Mouse (Mus musculus): ENCODE data around the gene Agfg1. TPM values are rescaled to one million over a fixed set of nuclear protein-coding genes. Genes with fewer than 3 reads are reported as not detected.

Agfg1 gene
- total RNA-seq (2021) = 10 to 100 TPM; 68.9 TPM
- long read RNA-seq, experiment 1, transcript Agfg1-208 (13 exons, 2,991 nt) = major isoform, 24 of 54 reads
- long read RNA-seq, experiment 1, partial matches to known transcripts = 2 of 54 reads
- long read RNA-seq, experiment 1, other reads (novel, unspliced or antisense) = 19 of 54 reads
- long read RNA-seq, experiment 2, full-length matches to known transcripts = 27 of 58 reads
- long read RNA-seq, experiment 2, partial matches to known transcripts = 0 of 58 reads
- long read RNA-seq, experiment 2, other reads (novel, unspliced or antisense) = 31 of 58 reads

DNA sequence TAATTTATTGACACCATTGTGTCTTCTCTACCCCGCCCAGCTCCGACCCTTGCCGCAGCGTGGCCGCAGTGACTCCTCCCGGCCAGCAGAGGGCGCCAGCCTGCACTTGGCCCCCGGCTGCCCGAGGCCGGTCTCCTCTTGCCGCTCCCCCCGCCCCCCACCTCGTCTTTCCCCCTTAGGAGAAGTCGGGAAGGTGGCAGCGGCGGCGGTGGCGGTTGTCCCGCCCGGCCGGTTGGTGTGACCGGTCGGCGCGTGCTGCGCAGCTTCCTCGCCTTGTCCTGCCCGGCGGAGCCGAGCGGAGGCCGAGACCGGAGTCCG lies at the start of gene Agfg1:
Gene Agfg1, plus strand, starts transcription at position 188 of the 318 bp plus-strand sequence.
- H3K27ac ChIP-seq = peak within 1 kb of the TSS; percentile 95
- peak within 1 kb of the TSS; percentile 96 for H3K4me3 ChIP-seq
- DNase-seq (ENCODE audit: low spot score in 2 of 2) = peak; percentile 91 to 96
- peak; percentile 99 for TF ChIP-seq CTCF (conservative IDR thresholded peaks at IDR 0.05)

DNA sequence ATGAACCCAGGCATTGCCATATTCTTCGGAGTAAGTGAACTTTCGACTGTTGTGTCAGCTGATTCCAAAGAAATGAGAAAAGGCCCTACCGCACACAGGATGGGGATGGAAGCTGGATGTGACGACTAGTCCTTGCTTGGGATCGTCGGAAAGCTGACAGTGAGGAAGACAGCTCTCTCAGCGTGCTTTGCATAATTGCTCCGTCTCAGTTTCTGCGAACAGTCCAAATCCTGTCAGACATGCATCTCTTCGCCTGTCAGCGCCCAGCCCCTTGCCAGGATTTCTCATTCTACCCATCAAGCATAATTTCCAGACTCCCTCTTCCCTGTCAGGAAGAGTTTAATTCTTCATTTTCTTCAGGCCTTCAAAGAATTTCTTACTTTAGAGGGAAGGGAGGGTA lies 48.2 kb upstream of the Agfg1 start:
- Histone ChIP-seq H3K27ac (no peak overlapping the region), H3K4me3 (no peak overlapping the region)
- no peak for TF ChIP-seq CTCF (conservative IDR thresholded peaks at IDR 0.05)
- no peak for DNase-seq (ENCODE audit: low spot score in 2 of 2)

- Histone ChIP-seq H3K27ac (no peak overlapping the region), H3K4me3 (no peak overlapping the region)
- no peak for TF ChIP-seq CTCF (conservative IDR thresholded peaks at IDR 0.05)
- DNase-seq (ENCODE audit: low spot score in 2 of 2) = no peak
Observed at GRCm38 (mm10) chr1:82792238-82792637, 47.0 kb upstream of the Agfg1 start.

DNA sequence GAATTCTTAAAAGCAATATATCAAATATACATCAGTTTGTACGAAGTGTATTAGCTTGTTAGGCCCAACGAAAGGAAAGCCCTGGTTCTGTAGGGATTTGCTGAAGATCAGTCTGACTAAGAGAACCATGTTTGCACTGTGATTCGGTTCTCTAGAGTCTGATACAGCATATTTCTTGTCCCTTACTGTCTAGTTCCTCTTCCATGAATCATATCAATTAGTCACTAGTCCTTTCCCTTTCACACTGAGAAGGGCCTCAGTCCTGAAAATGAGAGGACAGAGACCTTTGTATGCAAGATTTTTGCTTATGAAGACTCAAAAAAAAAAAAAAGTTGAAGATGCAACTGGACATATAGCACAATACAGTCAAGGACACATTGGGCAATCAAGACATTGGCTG lies 46.2 kb upstream of the Agfg1 start:
- H3K4me3 ChIP-seq = no peak overlapping the region
- H3K27ac ChIP-seq = no peak overlapping the region
- TF ChIP-seq CTCF (conservative IDR thresholded peaks at IDR 0.05) = no peak
- no peak for DNase-seq (ENCODE audit: low spot score in 2 of 2)

DNA sequence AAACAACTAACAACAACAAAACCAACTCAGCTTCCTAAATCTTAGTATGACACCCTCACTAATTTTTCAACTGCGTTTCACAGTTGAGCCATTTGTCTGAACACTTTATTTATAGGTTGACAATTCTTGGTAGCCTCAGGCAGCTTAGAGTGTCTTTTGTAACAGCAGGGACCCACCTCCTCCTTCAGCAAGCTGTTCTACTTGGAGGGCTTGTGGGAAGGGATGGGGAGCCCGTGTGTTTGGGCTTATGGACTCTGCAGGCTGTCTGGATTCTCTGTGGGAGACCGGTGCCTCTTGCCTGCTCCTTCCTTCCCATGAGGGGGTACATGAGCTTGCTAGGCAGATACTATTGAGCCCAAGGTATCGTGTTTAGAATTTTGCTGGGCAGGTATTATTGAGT lies 45.3 kb upstream of the Agfg1 start:
- H3K27ac ChIP-seq = 0 out of 2 replicates have a peak overlapping the region, but pooled peaks have one; percentile 28
- DNase-seq (ENCODE audit: low spot score in 2 of 2) = peak; percentile 48 to 55
- TF ChIP-seq CTCF (conservative IDR thresholded peaks at IDR 0.05) = no peak
- H3K4me3 ChIP-seq = no peak overlapping the region

- Histone ChIP-seq H3K4me3 (no peak overlapping the region), H3K27ac (0 out of 2 replicates have a peak overlapping the region, but pooled peaks have one; percentile 1)
- no peak for TF ChIP-seq CTCF (conservative IDR thresholded peaks at IDR 0.05)
Observed at GRCm38 (mm10) chr1:82795211-82795610, 44.1 kb upstream of the Agfg1 start.

GRCm38 (mm10) chr1:82795702-82796443 lies 43.4 kb upstream of the Agfg1 start:
- Histone ChIP-seq H3K27ac (peak overlapping the region; percentile 1; the same call in 1 of the 2 replicates), H3K4me3 (no peak overlapping the region)
- no peak for TF ChIP-seq CTCF (conservative IDR thresholded peaks at IDR 0.05)
- no peak for DNase-seq (ENCODE audit: low spot score in 2 of 2)

More at GRCm38 (mm10) chr1:82795211-82795610, 44.1 kb upstream of the Agfg1 start:
- no peak for DNase-seq (ENCODE audit: low spot score in 2 of 2)

DNA sequence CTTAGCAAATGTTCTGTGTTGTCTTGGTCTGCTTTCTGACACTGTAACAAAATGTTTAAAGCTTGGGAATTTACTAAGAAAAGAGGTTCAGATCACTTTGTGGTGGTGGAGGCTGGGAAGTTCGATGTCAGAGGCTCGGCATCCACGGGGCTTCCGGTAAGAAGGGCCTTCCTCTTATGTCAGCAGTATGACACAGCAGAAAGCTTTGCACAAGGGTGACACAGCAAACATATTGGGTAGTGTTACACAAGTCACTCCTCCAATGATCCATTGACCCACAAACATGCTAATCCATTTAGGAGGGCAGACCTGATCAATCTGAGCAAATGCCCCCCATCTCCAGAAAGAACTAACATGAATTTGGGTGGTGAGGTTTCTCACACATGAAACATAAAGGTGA lies 42.2 kb upstream of the Agfg1 start:
- no peak overlapping the region for H3K27ac ChIP-seq
- H3K4me3 ChIP-seq = no peak overlapping the region
- no peak for TF ChIP-seq CTCF (conservative IDR thresholded peaks at IDR 0.05)
- DNase-seq (ENCODE audit: low spot score in 2 of 2) = no peak

- no peak for TF ChIP-seq CTCF (conservative IDR thresholded peaks at IDR 0.05)
- no peak overlapping the region for H3K27ac ChIP-seq
- DNase-seq (ENCODE audit: low spot score in 2 of 2) = no peak
- no peak overlapping the region for H3K4me3 ChIP-seq
Observed at GRCm38 (mm10) chr1:82798304-82798703, 41.0 kb upstream of the Agfg1 start.

DNA sequence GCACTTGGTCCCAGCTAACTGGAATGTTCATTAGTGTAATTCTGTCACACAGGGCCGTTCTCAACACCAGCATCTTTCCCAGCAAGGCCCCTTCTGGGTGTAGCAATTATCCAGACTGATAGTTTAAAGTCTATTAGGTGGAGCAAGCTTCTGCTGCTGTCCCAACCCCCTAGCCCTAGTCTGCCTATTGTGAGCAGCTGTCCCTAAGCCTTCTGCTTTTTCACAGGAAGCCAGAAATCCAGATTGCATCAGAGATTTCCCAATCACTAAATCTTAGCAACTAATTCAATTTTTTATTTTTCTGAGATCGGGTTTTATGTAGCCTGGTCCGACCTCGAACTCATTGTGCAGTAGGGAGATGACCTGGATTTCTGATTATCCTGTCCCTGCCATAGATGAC lies 40.4 kb upstream of the Agfg1 start:
- Histone ChIP-seq H3K4me3 (no peak overlapping the region), H3K27ac (no peak overlapping the region)
- DNase-seq (ENCODE audit: low spot score in 2 of 2) = peak; percentile 26 to 37
- TF ChIP-seq CTCF (conservative IDR thresholded peaks at IDR 0.05) = no peak

GRCm38 (mm10) chr1:82801105-82801783 lies 38.0 kb upstream of the Agfg1 start:
- Histone ChIP-seq H3K27ac (no peak overlapping the region), H3K4me3 (no peak overlapping the region)
- no peak for DNase-seq (ENCODE audit: low spot score in 2 of 2)
- TF ChIP-seq CTCF (conservative IDR thresholded peaks at IDR 0.05) = no peak

DNA sequence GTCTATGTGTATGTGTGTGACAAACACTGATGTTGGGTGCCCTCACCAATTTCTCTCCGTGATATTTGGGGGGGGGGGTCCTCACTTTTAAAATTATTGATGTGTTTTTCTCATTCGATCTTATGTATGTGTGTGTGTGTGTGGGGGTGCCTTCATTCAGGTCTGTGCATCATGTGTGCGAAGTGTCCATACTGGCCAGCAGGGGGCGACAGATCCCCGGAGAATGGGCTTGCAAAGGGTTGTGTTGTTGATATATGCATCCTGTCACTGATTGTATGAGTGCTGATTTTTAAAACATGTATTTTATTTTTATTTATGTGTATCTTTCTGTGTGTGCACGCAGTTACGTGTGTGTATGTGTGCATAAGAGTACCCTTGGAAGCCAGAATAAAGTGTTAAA lies 35.7 kb upstream of the Agfg1 start:
- TF ChIP-seq CTCF (conservative IDR thresholded peaks at IDR 0.05) = peak; percentile 58
- no peak for DNase-seq (ENCODE audit: low spot score in 2 of 2)
- no peak overlapping the region for H3K4me3 ChIP-seq
- no peak overlapping the region for H3K27ac ChIP-seq

DNA sequence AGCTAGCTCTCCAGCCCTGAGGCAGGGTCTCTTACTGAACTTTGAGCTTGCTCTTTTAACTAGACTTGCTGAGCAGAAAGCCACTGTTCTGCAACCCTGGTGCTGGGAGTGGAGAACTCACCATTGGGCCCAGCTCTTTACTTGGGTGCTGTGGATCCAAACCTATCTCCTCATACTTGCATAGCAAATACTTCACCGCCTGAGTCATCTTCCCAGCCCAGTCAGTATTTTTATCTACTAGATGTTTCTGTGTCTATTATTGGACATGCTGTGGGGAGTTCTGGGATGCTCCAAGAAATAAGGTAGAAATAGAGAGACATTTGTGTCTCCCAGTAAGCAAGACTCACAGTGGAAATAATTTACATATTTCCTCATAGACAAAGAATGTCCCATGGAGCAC lies 35.2 kb upstream of the Agfg1 start:
- H3K27ac ChIP-seq = no peak overlapping the region
- no peak overlapping the region for H3K4me3 ChIP-seq
- DNase-seq (ENCODE audit: low spot score in 2 of 2) = no peak
- no peak for TF ChIP-seq CTCF (conservative IDR thresholded peaks at IDR 0.05)
